Mouse (Mus musculus) olfactory bulb, adult 2 months (tissue): ENCODE data around the gene Cep170b.

Source experiments
- CTCF ChIP-seq: fragments of 200-500 bp; IDR thresholded peaks from 2 replicates; pipeline ENCODE4 v1.5.1; 2012; ENCODE audit warnings: low read depth, mild to moderate bottlenecking, low read length, moderate library complexity; ENCODE audit not compliant: insufficient read depth
- POLR2A ChIP-seq: fragments of 200-500 bp; IDR thresholded peaks from 2 replicates; pipeline ENCODE4 v1.6.1; 2012; ENCODE audit warnings: mild to moderate bottlenecking, low read depth, low read length, moderate library complexity; ENCODE audit not compliant: insufficient read depth

GRCm38 (mm10) chr12:112706704-112707572 lies 13.3 kb upstream of the Cep170b start:
- peak; percentile 98 for TF ChIP-seq CTCF
- TF ChIP-seq POLR2A = no peak
